Mouse (Mus musculus) liver, embryonic 14 days (tissue): Measurements from ENCODE around the gene Gm4070. TPM values are rescaled to one million over a fixed set of nuclear protein-coding genes. Genes with fewer than 3 reads are reported as not detected.

Experiments
- polyA plus RNA-seq: library from polyadenylated mRNA; depleted of rRNA; stranded (reverse); fragments of >200 nt; gene quantifications from 2 replicates; pipeline ENCODE4 v1.2.3, GENCODE M21; 2012; rRNA removed

Gene Gm4070
- 0.58 and 0.95 TPM in 2 replicates for polyA plus RNA-seq

DNA sequence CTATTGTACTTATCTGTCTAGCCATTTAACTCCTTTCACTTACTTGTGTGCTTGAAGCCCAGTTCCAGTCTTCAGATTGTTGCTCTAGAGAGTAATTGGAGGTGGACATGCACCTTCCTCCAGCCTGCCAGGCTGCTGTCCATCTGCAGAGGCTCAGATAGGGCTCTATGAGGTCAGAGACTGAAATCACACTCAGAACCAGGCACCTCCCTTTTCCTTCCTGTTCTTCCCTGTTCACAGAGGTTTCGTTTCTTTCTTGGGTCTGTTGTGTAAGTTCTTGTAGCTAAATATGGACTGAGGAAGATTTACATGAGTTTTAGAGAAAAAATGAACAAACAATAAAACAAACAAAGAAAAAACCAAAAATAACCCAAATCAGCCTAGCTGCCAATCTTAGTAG lies at the start of gene Gm4070:
Gm4070 (minus strand) TSS at position 156 of the 400 bp plus-strand sequence.

Other genes with a start within 250 kb of the Gm4070 start
- 64.6 and 77.3 TPM in 2 replicates for gene Ilk, start 217.4 kb downstream of the Gm4070 start, polyA plus RNA-seq
- 8.1 and 9.2 TPM in 2 replicates for gene Rrp8, start 216.6 kb downstream of the Gm4070 start, polyA plus RNA-seq
- gene Taf10, start 209.6 kb downstream of the Gm4070 start, polyA plus RNA-seq = 172 and 195 TPM in 2 replicates
- 31.5 and 35.3 TPM in 2 replicates for gene Tpp1, start 201.7 kb downstream of the Gm4070 start, polyA plus RNA-seq
- gene Dchs1, start 166.3 kb downstream of the Gm4070 start, polyA plus RNA-seq = 0.53 and 0.54 TPM in 2 replicates
- gene Mrpl17, start 142.9 kb downstream of the Gm4070 start, polyA plus RNA-seq = 132 and 139 TPM in 2 replicates